Mouse (Mus musculus): ENCODE measurements around the gene AF366264. TPM values are rescaled to one million over a fixed set of nuclear protein-coding genes. Genes with fewer than 3 reads are reported as not detected.
"Not testable (repeated sequence)": the region's sequence is repeated elsewhere in the genome, so short reads cannot be mapped to it uniquely, and the experiment has no call there.

AF366264 gene
- not detected for total RNA-seq (2018; cell fraction: chromatin; rRNA removed)
- not detected for total RNA-seq (2018; cell fraction: cytosol; rRNA removed)
- total RNA-seq (2018; cell fraction: nucleus; rRNA removed): not detected
- polyA plus RNA-seq (2018): not detected in 3 replicates

GRCm38 (mm10) chr8:13838289-13838688 lies at the start of gene AF366264:
Gene AF366264 (minus strand): TSS chr8:13838389.
- H3K36me3 ChIP-seq (ENCODE audit: inconsistent target); H3K27ac ChIP-seq; H3K4me3 ChIP-seq (ENCODE audit: inconsistent target); H3K79me2 ChIP-seq (ENCODE audit: inconsistent target): not testable (repeated sequence)
- 89% methylated on average over 5 of the region's 5 CpGs for WGBS (ENCODE audit: missing documents)

DNA sequence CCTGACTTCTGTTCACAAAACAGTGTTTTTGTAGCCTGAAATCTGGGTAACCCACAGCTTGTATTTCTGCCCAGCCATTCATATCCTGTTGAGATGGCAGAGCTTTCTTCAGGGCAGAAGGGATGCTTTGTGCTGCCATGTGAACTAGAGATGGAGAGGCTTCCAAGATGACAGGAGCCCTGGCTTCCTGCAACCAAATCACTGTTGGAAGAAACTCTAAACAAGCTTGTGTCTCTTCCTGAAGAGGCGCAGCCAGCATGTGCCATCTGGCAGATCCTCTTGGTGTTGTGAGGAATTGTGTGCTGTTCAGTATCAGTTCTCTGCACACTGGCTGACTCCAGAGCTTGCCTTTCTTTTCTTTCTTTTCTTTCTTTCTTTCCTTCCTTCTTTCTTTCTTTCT lies 5.1 kb upstream of the AF366264 start:
- not testable (repeated sequence) for H3K4me3 ChIP-seq (ENCODE audit: inconsistent target); H3K27ac ChIP-seq; H3K36me3 ChIP-seq (ENCODE audit: inconsistent target); H3K79me2 ChIP-seq (ENCODE audit: inconsistent target)
- 67% methylated on average over 1 of the region's 1 CpGs for WGBS (ENCODE audit: missing documents)

GRCm38 (mm10) chr8:13828598-13829172 lies 9.5 kb downstream of the AF366264 start:
- WGBS (ENCODE audit: missing documents): 84% methylated on average over 7 of the region's 7 CpGs
- H3K79me2 ChIP-seq (ENCODE audit: inconsistent target): no peaks in the 10 kb centered on the region
- H3K27ac ChIP-seq: no peak overlapping the region
- no peak overlapping the region for H3K4me3 ChIP-seq (ENCODE audit: inconsistent target)
- H3K36me3 ChIP-seq (ENCODE audit: inconsistent target): no peaks in the 10 kb centered on the region

DNA sequence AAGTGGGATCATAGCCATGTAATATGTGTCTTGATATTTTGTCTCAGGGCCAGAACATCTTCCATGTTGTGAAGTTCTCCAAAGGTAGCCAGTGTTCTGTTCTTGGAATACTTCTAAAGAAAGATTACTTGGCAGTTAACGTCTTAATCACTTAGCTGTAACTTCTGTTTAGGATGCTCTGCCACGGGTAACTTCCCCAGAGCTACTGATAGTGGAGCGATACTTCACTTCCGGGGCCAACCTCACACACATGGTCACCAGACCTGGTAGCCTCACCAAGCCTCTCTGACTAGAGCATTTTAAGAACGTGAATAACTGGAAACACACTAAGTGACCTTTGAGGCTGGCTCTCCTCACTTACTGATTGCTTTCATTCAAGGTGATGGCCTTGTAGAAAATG lies 38.6 kb downstream of the AF366264 start:
- WGBS (ENCODE audit: missing documents): 89% methylated on average over 5 of the region's 5 CpGs
- Histone ChIP-seq H3K27ac (no peak overlapping the region), H3K36me3 (ENCODE audit: inconsistent target) (peaks cover 33% of the 10 kb centered on the region; the same call in 1 of the 2 replicates), H3K4me3 (ENCODE audit: inconsistent target) (no peak overlapping the region), H3K79me2 (ENCODE audit: inconsistent target) (no peaks in the 10 kb centered on the region)

DNA sequence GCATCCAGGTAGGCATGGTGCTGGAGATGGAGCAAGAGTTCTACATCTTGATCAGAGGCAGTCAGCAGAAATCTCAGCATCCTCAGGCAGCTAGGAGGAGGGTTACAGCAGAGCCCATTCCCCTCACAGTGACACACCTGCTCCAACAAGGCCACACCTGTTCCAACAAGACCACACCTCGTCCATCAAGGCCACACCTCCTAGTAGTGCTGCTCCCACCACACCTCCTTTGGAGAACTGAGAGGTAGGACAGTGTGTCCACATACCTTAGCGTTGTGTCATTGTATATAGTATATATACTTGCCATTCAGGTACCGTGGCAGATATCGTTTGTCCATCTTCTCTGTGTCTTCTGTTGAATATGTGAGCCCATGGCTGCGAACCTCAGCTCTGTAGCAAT lies 40.5 kb downstream of the AF366264 start:
- H3K4me3 ChIP-seq (ENCODE audit: inconsistent target): no peak overlapping the region
- H3K27ac ChIP-seq: no peak overlapping the region
- no peaks in the 10 kb centered on the region for H3K79me2 ChIP-seq (ENCODE audit: inconsistent target)
- peaks cover 47% of the 10 kb centered on the region; the same call in 1 of the 2 replicates for H3K36me3 ChIP-seq (ENCODE audit: inconsistent target)
- 97% methylated on average over 5 of the region's 5 CpGs for WGBS (ENCODE audit: missing documents)

DNA sequence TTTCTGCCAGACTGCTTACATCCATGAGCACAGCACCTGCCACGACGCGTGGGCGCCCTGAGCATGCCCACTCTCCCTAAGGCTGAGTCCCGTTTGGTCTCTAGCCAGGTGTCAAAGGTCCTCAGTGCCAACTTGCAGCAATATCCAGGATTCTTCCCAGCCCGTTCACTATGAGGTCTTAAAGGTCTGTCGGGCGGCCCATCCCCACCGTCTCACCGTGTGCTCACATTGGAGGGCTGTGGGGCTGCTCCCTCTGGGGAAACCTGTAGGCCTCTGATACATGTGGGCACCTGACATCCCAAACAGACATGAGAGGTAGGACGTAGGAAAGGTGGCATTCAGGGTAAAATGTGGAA lies 44.5 kb downstream of the AF366264 start:
- H3K4me3 ChIP-seq (ENCODE audit: inconsistent target): no peak overlapping the region
- H3K27ac ChIP-seq: no peak overlapping the region
- H3K79me2 ChIP-seq (ENCODE audit: inconsistent target): no peaks in the 10 kb centered on the region
- H3K36me3 ChIP-seq (ENCODE audit: inconsistent target): peaks cover 57% of the 10 kb centered on the region
- 96% methylated on average over 11 of the region's 11 CpGs for WGBS (ENCODE audit: missing documents)

DNA sequence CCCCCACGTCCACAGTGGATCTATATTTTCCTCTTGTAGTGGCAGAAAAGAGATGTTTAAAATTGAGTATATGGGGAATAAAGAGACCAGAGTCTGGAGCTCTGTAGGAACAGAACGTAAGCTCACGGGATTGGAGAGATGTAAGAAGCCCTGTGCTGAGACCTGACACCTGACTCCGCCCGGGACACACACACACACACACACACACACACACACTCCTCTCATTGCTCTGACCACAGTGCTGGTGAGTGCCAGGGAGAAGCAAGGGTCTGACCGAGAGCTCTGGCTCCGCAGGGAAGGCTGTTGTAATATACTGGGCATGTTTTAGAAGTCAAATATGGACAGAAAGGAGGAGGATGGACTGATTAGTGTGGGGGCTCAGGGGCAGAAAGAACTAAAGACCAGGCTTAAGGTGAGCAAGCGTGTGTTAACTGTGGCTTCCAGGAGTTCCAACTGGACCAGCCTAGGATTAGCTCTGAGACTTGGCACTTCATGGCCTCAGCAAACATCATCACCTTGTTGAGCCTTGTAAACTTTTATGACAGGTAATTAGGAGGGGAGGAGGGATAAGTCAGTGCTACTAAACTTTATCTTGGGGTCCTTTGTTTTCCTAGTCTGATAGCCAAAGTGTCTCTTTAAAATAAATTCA lies 45.0 kb downstream of the AF366264 start:
- H3K4me3 ChIP-seq (ENCODE audit: inconsistent target): no peak overlapping the region
- H3K36me3 ChIP-seq (ENCODE audit: inconsistent target): peaks cover 55% of the 10 kb centered on the region
- WGBS (ENCODE audit: missing documents): 95% methylated on average over 7 of the region's 8 CpGs
- H3K79me2 ChIP-seq (ENCODE audit: inconsistent target): no peaks in the 10 kb centered on the region
- no peak overlapping the region for H3K27ac ChIP-seq

- Histone ChIP-seq H3K79me2 (ENCODE audit: inconsistent target) (peaks cover 9% of the 10 kb centered on the region; the same call in 1 of the 2 replicates), H3K27ac (no peak overlapping the region), H3K4me3 (ENCODE audit: inconsistent target) (no peak overlapping the region), H3K36me3 (ENCODE audit: inconsistent target) (peaks cover 24% of the 10 kb centered on the region)
- WGBS (ENCODE audit: missing documents): 96% methylated on average over 8 of the region's 8 CpGs
Measured at GRCm38 (mm10) chr8:13789606-13790005, 48.6 kb downstream of the AF366264 start.

DNA sequence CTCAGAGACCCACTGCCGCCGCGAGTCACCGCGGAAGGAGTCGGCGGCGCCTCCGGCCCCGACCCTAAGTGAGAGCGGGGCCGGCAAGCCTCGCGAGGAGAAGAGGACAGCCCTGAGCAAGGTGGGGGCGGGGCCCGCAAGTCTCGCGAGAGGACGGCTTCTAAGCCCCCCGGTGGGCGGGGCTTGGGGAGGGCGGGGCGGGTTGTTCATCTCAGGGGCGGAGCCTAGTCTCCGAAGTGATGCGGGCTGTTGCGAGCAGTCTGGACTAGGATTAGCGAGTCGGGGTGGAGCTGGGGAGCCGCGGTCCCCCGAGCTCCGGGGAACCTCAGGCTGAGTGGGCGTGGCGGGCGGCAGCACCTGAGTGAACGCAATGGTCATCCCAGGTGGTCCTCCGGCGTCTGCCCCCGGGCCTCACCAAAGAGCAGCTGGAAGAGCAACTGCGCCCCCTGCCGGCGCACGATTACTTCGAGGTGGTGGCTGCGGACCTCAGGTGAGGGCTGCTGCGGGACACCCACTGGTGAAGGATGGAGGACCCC lies 52.4 kb downstream of the AF366264 start:
- Histone ChIP-seq H3K4me3 (ENCODE audit: inconsistent target) (peak overlapping the region; percentile 22), H3K36me3 (ENCODE audit: inconsistent target) (peaks cover 12% of the 10 kb centered on the region)
- WGBS (ENCODE audit: missing documents): under 1% methylated on average over 41 of the region's 47 CpGs

DNA sequence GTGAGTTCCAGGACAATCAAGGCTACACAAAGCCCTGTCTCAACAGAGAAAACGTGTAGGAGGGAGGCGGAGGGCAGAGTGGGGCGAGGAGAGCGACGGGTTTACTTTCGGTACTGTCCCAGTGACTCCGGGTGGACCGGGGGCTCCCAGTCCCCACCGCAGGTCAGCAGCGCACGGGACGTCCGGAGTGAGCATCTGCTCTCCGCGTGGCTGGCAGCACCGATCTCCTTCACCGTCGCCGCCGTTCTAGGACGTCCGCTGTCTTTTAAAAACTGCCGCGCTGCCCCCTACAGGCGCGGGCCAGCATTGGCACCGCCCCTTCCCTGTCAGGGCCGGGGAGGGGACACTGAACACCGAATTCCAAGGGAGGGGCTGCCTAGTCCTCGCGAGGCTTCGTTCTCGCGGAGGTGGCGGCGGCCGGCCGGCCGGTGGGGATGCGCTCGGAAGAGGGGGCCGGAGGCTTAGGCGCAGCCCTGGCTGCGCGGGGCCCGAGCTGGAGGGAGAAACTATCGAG lies 52.9 kb downstream of the AF366264 start, which contains the start of gene Upf3a:
TSS of gene Upf3a (plus strand) at position 366 of the 514 bp plus-strand sequence.
- Histone ChIP-seq H3K27ac (no peak within 1 kb of the TSS), H3K79me2 (ENCODE audit: inconsistent target) (peaks cover 9% of the 10 kb centered on the region; the same call in 1 of the 2 replicates), H3K4me3 (ENCODE audit: inconsistent target) (peak within 1 kb of the TSS; percentile 59), H3K36me3 (ENCODE audit: inconsistent target) (peaks cover 17% of the 10 kb centered on the region)
- under 1% methylated on average over 47 of the region's 47 CpGs for WGBS (ENCODE audit: missing documents)

More for the DNA sequence above, 52.4 kb downstream of the AF366264 start:
- H3K27ac ChIP-seq: no peak overlapping the region
- peaks cover 9% of the 10 kb centered on the region; the same call in 1 of the 2 replicates for H3K79me2 ChIP-seq (ENCODE audit: inconsistent target)

Other genes starting within 250 kb of the AF366264 start
- gene Rasa3, start 160.8 kb downstream of the AF366264 start, polyA plus RNA-seq (2018): 72.6 to 95.1 TPM (median 88.3 TPM) in 3 replicates
- gene Cfap97d2, start 132.5 kb downstream of the AF366264 start, polyA plus RNA-seq (2018): not detected in 3 replicates
- 24.5 to 33.0 TPM (median 26.4 TPM) in 3 replicates for gene Cdc16, start 80.7 kb downstream of the AF366264 start, polyA plus RNA-seq (2018)
- 16.4 to 33.4 TPM (median 21.5 TPM) in 3 replicates for gene Upf3a, start 52.8 kb downstream of the AF366264 start, polyA plus RNA-seq (2018)
- 11.4 to 15.7 TPM (median 12.9 TPM) in 3 replicates for gene Champ1, start 31.3 kb upstream of the AF366264 start, polyA plus RNA-seq (2018)
- gene Coprs, start 51.9 kb upstream of the AF366264 start, polyA plus RNA-seq (2018): 10.6 to 23.8 TPM (median 18.1 TPM) in 3 replicates